Mouse (Mus musculus) small intestine, adult 2 months (tissue): ENCODE data around the gene Fhod1.

Experiments
- CTCF ChIP-seq: fragments of 200-500 bp; IDR thresholded peaks from 2 replicates; pipeline ENCODE4 v1.5.1; 2012; ENCODE audit warnings: low read depth, mild to moderate bottlenecking, control low read depth, inconsistent platforms, low read length, moderate library complexity, mixed read lengths; ENCODE audit not compliant: insufficient replicate concordance, insufficient read length; ENCODE audit errors: extremely low read depth
- POLR2A ChIP-seq: fragments of 200-500 bp; IDR thresholded peaks from 2 replicates; pipeline ENCODE4 v1.6.1; 2012; ENCODE audit warnings: low read depth, mild to moderate bottlenecking, control low read depth, inconsistent platforms, low read length, moderate library complexity

DNA sequence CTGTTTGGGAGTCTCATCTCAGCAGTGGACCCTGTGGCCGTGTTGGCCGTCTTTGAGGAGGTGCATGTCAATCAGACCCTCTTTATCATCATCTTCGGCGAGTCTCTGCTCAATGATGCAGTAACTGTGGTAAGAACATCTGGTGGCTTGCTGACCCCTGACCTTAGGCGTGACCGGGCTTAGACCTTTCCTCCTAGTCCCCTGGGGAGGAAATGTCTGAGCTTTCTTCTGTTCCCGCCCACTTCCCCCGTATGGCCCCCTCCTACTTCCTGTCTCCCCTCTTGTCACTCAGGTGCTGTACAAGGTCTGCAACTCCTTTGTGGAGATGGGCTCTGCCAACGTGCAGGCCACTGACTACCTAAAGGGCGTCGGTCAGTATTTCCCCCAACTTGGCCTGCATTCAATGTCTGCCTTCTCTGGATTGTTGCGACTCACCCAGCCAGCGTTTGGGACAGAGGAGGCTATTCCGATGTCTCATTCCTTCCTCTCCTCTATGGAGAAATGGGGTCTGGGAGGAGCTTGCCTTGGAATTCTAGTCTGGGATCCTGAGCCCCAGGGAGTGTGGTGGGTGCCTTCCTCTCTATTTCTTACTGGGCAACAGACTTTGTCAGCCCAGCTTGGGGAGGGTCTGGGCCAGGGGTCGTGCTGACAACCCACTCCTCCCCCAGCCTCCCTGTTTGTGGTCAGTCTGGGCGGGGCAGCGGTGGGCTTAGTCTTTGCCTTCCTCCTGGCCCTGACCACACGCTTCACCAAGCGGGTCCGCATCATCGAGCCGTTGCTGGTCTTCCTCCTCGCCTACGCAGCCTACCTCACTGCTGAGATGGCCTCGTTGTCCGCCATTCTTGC is 7.6 kb upstream of the Fhod1 start:
- TF ChIP-seq CTCF (no peak), POLR2A (no peak)
